Mouse (Mus musculus): Measurements from ENCODE around the gene Phf11b. TPM values are rescaled to one million over a fixed set of nuclear protein-coding genes. Genes with fewer than 3 reads are reported as not detected.
"Not testable (repeated sequence)": the region's sequence is repeated elsewhere in the genome, so short reads cannot be mapped to it uniquely, and the experiment has no call there.

Phf11b gene
- polyA plus RNA-seq, 1 experiment from 2014 or later = 0.21 TPM

GRCm38 (mm10) chr14:59274961-59275360, 66.2 kb downstream of the Phf11b start:
- 82% methylated on average over 4 of the region's 4 CpGs for WGBS
- H3K36me3 ChIP-seq (replicated peaks); H3K4me1 ChIP-seq; DNase-seq (ENCODE audit: extremely low spot score, low spot score); H3K4me3 ChIP-seq; H3K27me3 ChIP-seq (ENCODE audit: poor library complexity, severe bottlenecking); H3K27ac ChIP-seq; H3K9me3 ChIP-seq: not testable (repeated sequence)

Other genes starting within 250 kb of the Phf11b start
- not detected in 2 replicates for gene 1700129C05Rik, start 198.5 kb downstream of the Phf11b start, polyA plus RNA-seq (2016; fragmentation: Nextera tagmentation; extraction: Ambion mirVana)
- not detected in 2 replicates for gene Gm5142, start 162.6 kb downstream of the Phf11b start, polyA plus RNA-seq (2016; fragmentation: Nextera tagmentation; extraction: Ambion mirVana)
- 121 and 127 TPM in 2 replicates for gene Rcbtb1, start 140.1 kb downstream of the Phf11b start, polyA plus RNA-seq (2016; fragmentation: Nextera tagmentation; extraction: Ambion mirVana)
- gene Gm6904, start 81.1 kb downstream of the Phf11b start, polyA plus RNA-seq (2016; fragmentation: Nextera tagmentation; extraction: Ambion mirVana) = not detected in 2 replicates
- not detected in 2 replicates for gene Phf11a, start 43.8 kb downstream of the Phf11b start, polyA plus RNA-seq (2016; fragmentation: Nextera tagmentation; extraction: Ambion mirVana)
- 0.17 and 0.22 TPM in 2 replicates for gene Phf11d, start 24.1 kb upstream of the Phf11b start, polyA plus RNA-seq (2016; fragmentation: Nextera tagmentation; extraction: Ambion mirVana)
- 0.51 and 0.79 TPM in 2 replicates for gene Phf11c, start 54.0 kb upstream of the Phf11b start, polyA plus RNA-seq (2016; fragmentation: Nextera tagmentation; extraction: Ambion mirVana)
- 11.8 and 13.7 TPM in 2 replicates for gene Setdb2, start 99.5 kb upstream of the Phf11b start, polyA plus RNA-seq (2016; fragmentation: Nextera tagmentation; extraction: Ambion mirVana)
- 44.5 and 46.0 TPM in 2 replicates for gene Cab39l, start 99.6 kb upstream of the Phf11b start, polyA plus RNA-seq (2016; fragmentation: Nextera tagmentation; extraction: Ambion mirVana)

All from forebrain, embryonic 10.5 days (tissue).